Mouse (Mus musculus) myocyte (in vitro differentiated cells): ENCODE data around the gene Per1.

Experiments used
- E2F4 ChIP-seq: IDR thresholded peaks from one replicate; pipeline ENCODE4 v1.6.1; 2011; ENCODE audit warnings: mild to moderate bottlenecking, control low read depth, moderate library complexity; ENCODE audit not compliant: insufficient read depth
- POLR2A ChIP-seq: IDR thresholded peaks from one replicate; pipeline ENCODE4 v1.6.1; 2011; ENCODE audit warnings: low read depth, mild to moderate bottlenecking, control low read depth, moderate library complexity; ENCODE audit not compliant: insufficient read length
- TCF12 ChIP-seq: IDR thresholded peaks from one replicate; pipeline ENCODE4 v1.6.1; 2011; ENCODE audit warnings: mild to moderate bottlenecking, control low read depth; ENCODE audit not compliant: poor library complexity, insufficient read depth, severe bottlenecking

GRCm38 (mm10) chr11:69060448-69061254, 34.4 kb upstream of the Per1 start:
- TF ChIP-seq POLR2A (no peak), TCF12 (no peak), E2F4 (no peak)
